Comparison of ENCODE assay signal across 22 mouse cellular contexts in genomic region chr19:41003694-41004315, GRCm38 (mm10). TPM values are rescaled to one million over a fixed set of nuclear protein-coding genes. Genes with fewer than 3 reads are reported as not detected.
"Had no signal": no experiment of that assay in that cellular context is flagged by ENCODE, and none has a peak within 500 bp of the region (broad histone marks: within the 10 kb centered on the region; RNA-seq: fewer than 3 reads in every experiment).

No protein-coding gene starts in this region.

- H3K4me3 ChIP-seq: midbrain, embryonic 10.5 days; midbrain, embryonic 12.5 days; neural tube, embryonic 12.5 days had no signal

- ATAC-seq: midbrain, embryonic 16.5 days had no signal

- H3K36me3 ChIP-seq: midbrain, embryonic 10.5 days; midbrain, embryonic 12.5 days; neural tube, embryonic 12.5 days had no signal

- DNase-seq: lung, adult 18-20 months; lung, embryonic 14.5 days; lung, postnatal 10 days; lung, postnatal 4 days; midbrain, embryonic 14.5 days; retina, postnatal 1 day; right cerebral cortex, adult 18-20 months; right cerebral cortex, postnatal 25 days; right cerebral cortex, postnatal 4 days; spleen, adult 18-20 months; thymus, adult 18-20 months; thymus, postnatal 14 days; thymus, postnatal 36 days had no signal

- H3K27me3 ChIP-seq: midbrain, embryonic 12.5 days; neural tube, embryonic 12.5 days had no signal

RNA-seq across cellular contexts. Expression of gene Dntt, which starts 25.3 kb away (rescaled TPM):
- polyA plus RNA-seq: liver, embryonic 16.5 days; lung, embryonic 16.5 days; midbrain, embryonic 10.5 days; small intestine, adult 2 months; stomach, embryonic 14.5 days; stomach, embryonic 16.5 days had no signal
